Comparison of ENCODE assay signal across 20 mouse cellular contexts in genomic region chr17:36993770-36994325, GRCm38 (mm10). TPM values are rescaled to one million over a fixed set of nuclear protein-coding genes. Genes with fewer than 3 reads are reported as not detected.
"Had no signal": no experiment of that assay in that cellular context is flagged by ENCODE, and none has a peak within 500 bp of the region (broad histone marks: within the 10 kb centered on the region; RNA-seq: fewer than 3 reads in every experiment).

No protein-coding gene starts in this region.

- H3K27ac ChIP-seq: limb, embryonic 15.5 days; liver, embryonic 12.5 days; midbrain, embryonic 10.5 days; neural tube, embryonic 15.5 days; stomach, embryonic 15.5 days had no signal

- H3K9me3 ChIP-seq: limb, embryonic 15.5 days; liver, embryonic 12.5 days; midbrain, embryonic 10.5 days; neural tube, embryonic 15.5 days; stomach, embryonic 15.5 days had no signal

- ATAC-seq: liver, embryonic 12.5 days had no signal

- DNase-seq: kidney, adult 8-10 months; kidney, postnatal 25 days; layer of hippocampus, adult 9-11 months; layer of hippocampus, postnatal 36 days; lung, embryonic 14.5 days; midbrain, embryonic 14.5 days; right cerebral cortex, postnatal 4 days; thymus, postnatal 36 days had no signal

- H3K4me1 ChIP-seq: limb, embryonic 15.5 days; liver, embryonic 12.5 days; neural tube, embryonic 15.5 days; stomach, embryonic 15.5 days had no signal

- H3K9ac ChIP-seq: limb, embryonic 15.5 days; liver, embryonic 12.5 days; lung, embryonic 14.5 days; neural tube, embryonic 15.5 days; stomach, embryonic 15.5 days had no signal

- H3K4me3 ChIP-seq: limb, embryonic 15.5 days; liver, embryonic 12.5 days; midbrain, embryonic 10.5 days; myocyte; neural tube, embryonic 15.5 days; stomach, embryonic 15.5 days had no signal

- H3K36me3 ChIP-seq: limb, embryonic 15.5 days; liver, embryonic 12.5 days; midbrain, embryonic 10.5 days; neural tube, embryonic 15.5 days; stomach, embryonic 15.5 days had no signal

RNA-seq across cellular contexts. Expression of gene H2-M5, which starts 4.5 kb away (rescaled TPM):
- polyA plus RNA-seq: liver, embryonic 16.5 days had no signal

RNA-seq across cellular contexts. Expression of gene 2410137M14Rik, which starts 12.8 kb away (rescaled TPM):
- total RNA-seq: layer of hippocampus, postnatal 36 days had no signal
- polyA plus RNA-seq: kidney, embryonic 16.5 days; limb, embryonic 11.5 days; liver, embryonic 12.5 days; liver, embryonic 16.5 days; lung, embryonic 14.5 days; midbrain, embryonic 10.5 days; myocyte; neural tube, embryonic 11.5 days; neural tube, embryonic 15.5 days; spleen, adult 2 months; stomach, embryonic 15.5 days; thymus, postnatal 0 days had no signal

RNA-seq across cellular contexts. Expression of gene Mog, which starts 29.4 kb away (rescaled TPM):
- polyA plus RNA-seq: limb, embryonic 15.5 days; liver, embryonic 12.5 days; liver, embryonic 16.5 days; spleen, adult 2 months; thymus, postnatal 0 days had no signal
